Comparison of ENCODE assay signal across 8 mouse cellular contexts in the genomic region with DNA sequence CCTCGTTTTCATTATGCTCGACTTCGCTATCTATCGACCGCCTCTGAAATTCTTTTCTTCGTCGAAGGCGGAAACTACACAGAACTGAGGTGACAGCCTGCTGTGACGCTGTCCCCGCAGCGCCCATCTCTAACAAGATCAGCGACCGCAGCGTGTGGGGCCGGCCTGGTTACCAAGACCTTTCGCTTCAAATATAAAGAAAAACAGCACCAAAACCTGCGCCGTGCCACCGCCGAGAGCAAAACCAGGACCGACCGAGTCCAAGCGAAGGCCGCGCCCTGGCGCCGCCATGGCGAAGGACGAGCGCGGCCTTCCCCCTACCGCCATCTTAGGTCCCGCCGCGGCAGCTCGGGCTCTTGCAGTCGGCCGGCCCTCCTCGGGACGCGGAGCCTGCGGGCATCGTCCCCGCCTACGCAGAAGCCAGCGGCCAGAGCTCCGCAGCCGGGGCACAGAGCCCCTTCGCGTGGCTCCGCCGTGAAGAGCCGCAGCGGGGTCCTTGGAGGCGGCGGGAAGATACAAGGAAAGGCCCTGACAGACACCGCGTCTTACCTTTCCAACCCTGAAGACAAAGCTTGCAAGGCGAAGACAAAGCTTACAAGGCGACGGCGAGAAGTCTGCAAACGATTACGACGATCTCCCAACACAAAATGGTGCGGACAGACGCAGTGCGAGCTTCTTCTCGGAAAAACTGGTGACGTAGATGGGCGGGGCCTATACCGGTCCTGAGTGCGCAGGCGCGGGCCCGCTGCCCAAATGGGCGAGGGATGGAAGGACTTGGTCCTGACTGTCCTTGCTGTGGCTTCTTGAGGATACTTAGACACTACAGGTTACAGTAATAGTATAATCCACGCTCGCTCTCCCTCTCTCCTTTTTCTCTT. TPM values are rescaled to one million over a fixed set of nuclear protein-coding genes. Genes with fewer than 3 reads are reported as not detected.
DNase-seq lines count a peak whose midpoint lies in the region; ATAC-seq lines count a peak whose summit lies in the region.

Gene Clk1, minus strand, starts transcription at position 696 of the 878 bp plus-strand sequence.

- no peaks in the 10 kb centered on the region for H3K27me3 ChIP-seq in intestine, embryonic 14.5 days (replicated peaks; ENCODE audit: control insufficient read depth, insufficient read depth, low read length)

- ATAC-seq in intestine, embryonic 14.5 days (replicated peaks; ENCODE audit: low FRiP score, low TSS enrichment, low read depth) = peak; percentile 91

- intact Hi-C loops in gastrocnemius, postnatal 14 days (cut with DNase I; ENCODE audit: low total_unique reads) = no loop called here
- intact Hi-C loops in left cerebral cortex, postnatal 14 days (cut with DNase I) = loop anchor here (2.0 kb wide), 1 partner anchor 21 kb away; the partner anchor contains the start of genes Nif3l1 and Ppil3

- peaks cover 27% of the 10 kb centered on the region for H3K36me3 ChIP-seq in intestine, embryonic 14.5 days (ENCODE audit: control insufficient read depth, insufficient read depth, low read length)

- H3K9me3 ChIP-seq in intestine, embryonic 14.5 days (ENCODE audit: control insufficient read depth, low read length) = no peaks in the 10 kb centered on the region

- peak; percentile 97 to 100 for DNase-seq in adrenal gland, adult (ENCODE audit: inconsistent age in 2 of 2, low spot score in 1 of 2)
- peak; percentile 96 for DNase-seq in embryo, embryonic 10.5 days (ENCODE audit: low spot score)
- peak; percentile 97 for DNase-seq in gastrocnemius, postnatal 14 days
- peak; percentile 99 for DNase-seq in intestine, embryonic 14.5 days (ENCODE audit: low spot score)
- peak; percentile 96 for DNase-seq in left cerebral cortex, postnatal 14 days (ENCODE audit: low spot score in 2 of 2)
- peak; percentile 96 for DNase-seq in mesoderm, embryonic 11.5 days (ENCODE audit: low read depth, low spot score)
- DNase-seq in right cerebral cortex, postnatal 36 days (ENCODE audit: low spot score in 2 of 2) = peak; percentile 90
- DNase-seq in yolk sac, embryonic 10.5 days (ENCODE audit: low spot score) = peak; percentile 90

- peak within 1 kb of the TSS; percentile 100 for H3K9ac ChIP-seq in intestine, embryonic 14.5 days (ENCODE audit: low read length)

- under 1% methylated on average over 78 of the region's 79 CpGs for WGBS in intestine, embryonic 14.5 days

- peak within 1 kb of the TSS; percentile 58 for H3K4me2 ChIP-seq in intestine, embryonic 14.5 days (ENCODE audit: low read length)

- peaks cover 13% of the 10 kb centered on the region; the same call in 1 of the 2 replicates for H3K4me1 ChIP-seq in intestine, embryonic 14.5 days (replicated peaks; ENCODE audit: control insufficient read depth, insufficient read depth, low read length)

- H3K27ac ChIP-seq in intestine, embryonic 14.5 days (ENCODE audit: low read depth) = peak within 1 kb of the TSS; percentile 99

- peak within 1 kb of the TSS; percentile 85 for H3K4me3 ChIP-seq in intestine, embryonic 14.5 days (ENCODE audit: low read depth, low read length)

RNA-seq across cellular contexts. Expression of gene Clk1, which starts in this region (rescaled TPM):
- 10 to 100 TPM; 25.2 to 44.5 TPM for total RNA-seq in gastrocnemius, postnatal 14 days (2021)
- 170 and 203 TPM in 2 replicates for polyA plus RNA-seq in intestine, embryonic 14.5 days (2014; fragmentation: Nextera tagmentation; extraction: Ambion mirVana)
- 100 to 1,000 TPM in 1 of 2 experiments, 10 to 100 TPM in 1; 95.1 to 107 TPM for total RNA-seq in left cerebral cortex, postnatal 14 days (2021)

Comparison
In these comparisons a context has a peak if more than half of its experiments do, and no peak if none do; other contexts are left out.
1. Peak in every context shown above with its lines: DNase-seq, ATAC-seq, H3K4me3 ChIP-seq and H3K27ac ChIP-seq.